Mouse (Mus musculus): Measurements from ENCODE around the gene Gm6812. TPM values are rescaled to one million over a fixed set of nuclear protein-coding genes. Genes with fewer than 3 reads are reported as not detected.
"Not testable (repeated sequence)": the region's sequence is repeated elsewhere in the genome, so short reads cannot be mapped to it uniquely, and the experiment has no call there.

Gene Gm6812
- polyA plus RNA-seq (2014; fragmentation: Nextera tagmentation; extraction: Ambion mirVana): not detected in 2 replicates

DNA sequence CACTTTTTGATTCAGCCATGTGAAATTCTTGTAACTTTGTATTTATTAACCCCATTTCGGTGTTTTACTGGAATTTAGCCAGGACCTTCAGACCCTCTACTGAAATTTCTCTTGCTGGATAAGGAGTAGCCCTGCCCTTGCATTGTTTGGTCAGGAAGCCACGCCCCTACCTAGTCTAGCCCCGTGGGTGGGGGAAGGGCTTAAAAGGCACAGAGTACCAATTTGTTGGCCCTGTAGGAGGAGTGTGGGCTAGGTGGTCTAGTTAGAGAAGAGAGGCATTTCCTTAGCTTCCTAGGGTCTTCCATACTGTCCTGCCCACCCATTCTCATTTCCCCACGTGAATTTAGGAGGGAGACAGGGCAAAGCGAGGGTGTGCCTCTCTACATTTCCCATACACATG is at the start of gene Gm6812:
Gene Gm6812, minus strand, starts transcription at position 101 of the 400 bp plus-strand sequence.
- H3K4me2 ChIP-seq (ENCODE audit: low read depth); H3K36me3 ChIP-seq (ENCODE audit: control insufficient read depth, insufficient read depth, low read length); H3K9me3 ChIP-seq (ENCODE audit: control insufficient read depth, low read length); H3K27ac ChIP-seq (ENCODE audit: low read depth, low read length); H3K4me1 ChIP-seq (ENCODE audit: control insufficient read depth, insufficient read depth, low read length); H3K4me3 ChIP-seq (ENCODE audit: low read depth, low read length); H3K9ac ChIP-seq (ENCODE audit: low read length); DNase-seq (ENCODE audit: low spot score); H3K27me3 ChIP-seq (ENCODE audit: control insufficient read depth, insufficient read depth, low read length); ATAC-seq (ENCODE audit: insufficient read depth, low FRiP score, low TSS enrichment): not testable (repeated sequence)
- 84% methylated on average over 4 of the region's 5 CpGs for WGBS

DNA sequence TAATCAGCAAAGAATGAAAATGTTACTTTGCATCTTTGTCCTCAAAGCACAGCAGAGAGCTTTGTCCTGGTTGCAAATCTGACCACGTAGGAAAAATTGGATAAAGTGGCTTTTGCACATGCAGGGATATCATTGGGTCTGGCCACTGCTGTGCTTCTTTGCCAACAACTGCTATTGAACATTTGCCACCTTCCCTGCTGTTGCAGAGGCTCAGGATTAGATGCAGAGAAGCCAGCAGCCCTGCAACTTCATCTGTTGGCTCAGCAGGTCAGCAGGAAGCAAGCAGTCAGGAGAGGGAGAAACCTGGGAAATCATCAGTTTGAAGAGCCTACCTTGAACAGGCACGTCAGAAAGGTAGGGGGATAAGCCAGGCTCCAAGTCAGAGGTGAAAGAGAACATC is 27.7 kb downstream of the Gm6812 start:
- H3K27ac ChIP-seq (ENCODE audit: low read depth, low read length): no peak overlapping the region
- H3K9me3 ChIP-seq (ENCODE audit: control insufficient read depth, low read length): no peaks in the 10 kb centered on the region
- H3K36me3 ChIP-seq (ENCODE audit: control insufficient read depth, insufficient read depth, low read length): no peaks in the 10 kb centered on the region
- H3K4me3 ChIP-seq (ENCODE audit: low read depth, low read length): no peak overlapping the region
- H3K4me1 ChIP-seq (ENCODE audit: control insufficient read depth, insufficient read depth, low read length): no peaks in the 10 kb centered on the region
- 38% methylated on average over 2 of the region's 2 CpGs for WGBS
- no peaks in the 10 kb centered on the region for H3K27me3 ChIP-seq (ENCODE audit: control insufficient read depth, insufficient read depth, low read length)
- no peak for DNase-seq (ENCODE audit: low spot score)
- ATAC-seq (ENCODE audit: insufficient read depth, low FRiP score, low TSS enrichment): no peak
- no peak overlapping the region for H3K4me2 ChIP-seq (ENCODE audit: low read depth)
- H3K9ac ChIP-seq (ENCODE audit: low read length): no peak overlapping the region

Other genes with a start within 250 kb of the Gm6812 start
- gene Fmr1, start 214.5 kb downstream of the Gm6812 start, polyA plus RNA-seq (2014; fragmentation: Nextera tagmentation; extraction: Ambion mirVana): 67.3 and 68.5 TPM in 2 replicates
- not detected in 2 replicates for gene Fmr1nb, start 131.2 kb downstream of the Gm6812 start, polyA plus RNA-seq (2014; fragmentation: Nextera tagmentation; extraction: Ambion mirVana)
- 2.5 and 4.0 TPM in 2 replicates for gene Gm14698, start 72.0 kb downstream of the Gm6812 start, polyA plus RNA-seq (2014; fragmentation: Nextera tagmentation; extraction: Ambion mirVana)